Mouse (Mus musculus) megakaryocyte, embryonic 14.5 days (primary cell): ENCODE results near the gene Zfp692. TPM values are rescaled to one million over a fixed set of nuclear protein-coding genes. Genes with fewer than 3 reads are reported as not detected.

Source experiments
- H3K27me3 ChIP-seq: replicated peaks from 2 replicates; pipeline ENCODE3; 2012; ENCODE audit warnings: inconsistent platforms
- H3K36me3 ChIP-seq: replicated peaks from 2 replicates; pipeline ENCODE3; 2012; ENCODE audit warnings: low read length, inconsistent platforms, mixed read lengths
- H3K4me1 ChIP-seq: 2 replicates; pipeline ENCODE4 v1.6.1; 2012; ENCODE audit warnings: inconsistent platforms
- H3K4me3 ChIP-seq: replicated peaks from 2 replicates; pipeline ENCODE3; 2012; ENCODE audit warnings: moderate library complexity, mild to moderate bottlenecking, inconsistent platforms
- H3K9me3 ChIP-seq: 2 replicates; pipeline ENCODE4 v1.6.1; 2012; ENCODE audit warnings: inconsistent platforms
- FLI1 ChIP-seq: IDR thresholded peaks from 2 replicates; pipeline ENCODE4 v1.6.1; 2012; ENCODE audit warnings: low read length, inconsistent platforms, mixed read lengths
- GATA1 ChIP-seq: IDR thresholded peaks from 3 replicates; pipeline ENCODE4 v1.6.1; 2012; ENCODE audit warnings: mixed read lengths, low read length, inconsistent platforms, borderline replicate concordance
- polyA plus RNA-seq: library from polyadenylated mRNA; stranded (reverse); fragments of >175 nt; gene quantifications from 2 replicates; pipeline ENCODE4 v1.2.3, GENCODE M21; 2012; ENCODE audit warnings: low replicate concordance; ENCODE audit not compliant: insufficient read depth

Gene Zfp692
- polyA plus RNA-seq, 1 experiment, result 7.7 TPM

GRCm38 (mm10) chr11:58281970-58282496 is 24.8 kb upstream of the Zfp692 start:
- H3K9me3 ChIP-seq, result no peaks in the 10 kb centered on the region
- no peaks in the 10 kb centered on the region for H3K36me3 ChIP-seq
- TF ChIP-seq GATA1 (no peak), FLI1 (no peak)
- H3K4me1 ChIP-seq, result no peaks in the 10 kb centered on the region
- no peak overlapping the region for H3K4me3 ChIP-seq
- H3K27me3 ChIP-seq, result peaks cover 48% of the 10 kb centered on the region

DNA sequence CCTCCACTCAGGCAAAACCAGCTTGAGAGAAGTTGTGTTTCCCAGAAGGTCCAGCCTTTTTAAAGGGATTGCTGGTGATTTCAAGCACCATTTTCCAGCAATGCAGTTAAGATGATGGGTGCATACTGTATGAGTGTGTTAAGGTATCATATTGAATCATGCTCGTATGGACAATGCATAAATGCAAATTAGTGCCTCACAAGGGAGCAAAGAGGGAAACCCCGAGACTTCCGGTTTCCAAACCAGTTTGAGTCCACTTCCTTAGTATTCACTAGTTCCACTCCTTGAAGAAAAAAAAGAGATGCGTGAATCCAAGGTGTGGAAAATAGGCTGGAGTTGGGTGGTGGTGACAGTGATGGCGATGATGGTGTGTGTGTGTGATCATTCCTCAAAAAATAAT is 24.4 kb upstream of the Zfp692 start:
- Histone ChIP-seq H3K36me3 (no peaks in the 10 kb centered on the region), H3K4me3 (no peak overlapping the region), H3K4me1 (no peaks in the 10 kb centered on the region), H3K9me3 (no peaks in the 10 kb centered on the region), H3K27me3 (peaks cover 48% of the 10 kb centered on the region)
- no peak for TF ChIP-seq GATA1
- no peak for TF ChIP-seq FLI1

DNA sequence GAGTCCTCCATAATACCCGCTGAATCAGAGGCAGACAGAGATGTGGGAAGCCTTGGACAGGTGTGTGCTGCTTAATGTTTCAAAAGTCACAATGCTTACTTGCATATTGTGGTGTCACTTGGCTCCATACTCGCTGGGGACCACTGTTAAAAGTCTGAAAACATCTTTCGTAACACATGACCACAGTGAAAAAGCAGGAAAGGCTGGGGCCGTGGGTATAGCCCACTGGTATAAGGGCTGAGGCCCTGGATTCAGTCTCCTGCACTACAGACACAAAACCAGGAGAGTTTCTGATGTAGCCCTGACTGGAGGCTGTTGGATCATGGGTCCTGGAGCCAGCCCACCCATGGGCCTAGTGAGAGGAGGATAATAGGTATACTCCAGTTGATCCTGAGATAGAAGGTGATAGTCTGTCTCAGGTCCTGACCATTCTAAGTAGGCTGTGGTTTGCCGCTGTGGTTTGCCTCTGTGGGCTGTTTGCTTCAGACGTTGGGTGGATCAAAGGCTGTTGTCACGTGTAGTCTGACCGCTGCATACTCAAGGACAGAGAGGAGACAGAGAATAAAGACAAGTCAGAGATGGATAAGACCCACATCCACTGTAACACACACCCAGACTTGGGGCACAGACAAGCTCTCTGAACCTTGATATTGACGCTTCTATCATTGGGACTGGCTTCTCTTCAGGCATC is 16.7 kb upstream of the Zfp692 start:
- H3K36me3 ChIP-seq, result no peaks in the 10 kb centered on the region
- peaks cover 55% of the 10 kb centered on the region for H3K27me3 ChIP-seq
- no peaks in the 10 kb centered on the region for H3K9me3 ChIP-seq
- no peak overlapping the region for H3K4me3 ChIP-seq
- H3K4me1 ChIP-seq, result peaks cover 13% of the 10 kb centered on the region
- TF ChIP-seq GATA1 (no peak), FLI1 (no peak)

- Histone ChIP-seq H3K27me3 (peaks cover 54% of the 10 kb centered on the region), H3K4me3 (no peak overlapping the region), H3K4me1 (peaks cover 13% of the 10 kb centered on the region), H3K36me3 (no peaks in the 10 kb centered on the region), H3K9me3 (0 out of 2 replicates have a peak, but pooled peaks cover 4% of the 10 kb centered on the region)
- TF ChIP-seq GATA1 (no peak), FLI1 (no peak)
These were observed 16.1 kb upstream of the Zfp692 start for GRCm38 (mm10) chr11:58290812-58291211.

GRCm38 (mm10) chr11:58292791-58293190 is 14.1 kb upstream of the Zfp692 start:
- Histone ChIP-seq H3K4me3 (no peak overlapping the region), H3K36me3 (no peaks in the 10 kb centered on the region), H3K27me3 (peaks cover 41% of the 10 kb centered on the region), H3K9me3 (0 out of 2 replicates have a peak, but pooled peaks cover 4% of the 10 kb centered on the region), H3K4me1 (peaks cover 13% of the 10 kb centered on the region)
- no peak for TF ChIP-seq GATA1
- no peak for TF ChIP-seq FLI1

DNA sequence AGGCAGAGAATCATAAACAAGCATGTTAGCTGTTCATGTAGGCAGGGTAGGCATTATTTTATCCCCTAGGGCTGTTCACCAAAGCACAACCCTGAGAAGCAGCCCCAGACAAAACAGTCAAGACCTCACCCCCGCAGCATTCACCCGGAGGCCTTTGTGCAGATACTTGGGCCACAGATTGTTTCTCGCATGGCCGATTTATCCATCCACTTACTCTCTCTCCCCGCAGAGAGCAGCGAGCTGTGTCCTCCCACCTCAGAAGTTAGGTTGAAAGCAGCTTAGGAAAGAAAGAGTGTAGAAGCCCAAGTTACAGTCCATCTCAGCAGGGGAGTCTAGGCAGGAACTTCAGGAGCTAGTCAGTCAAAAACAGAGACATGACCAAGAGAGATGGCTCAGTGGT is 9.5 kb upstream of the Zfp692 start:
- Histone ChIP-seq H3K4me1 (peaks cover 6% of the 10 kb centered on the region), H3K27me3 (peaks cover 7% of the 10 kb centered on the region), H3K36me3 (no peaks in the 10 kb centered on the region), H3K9me3 (0 out of 2 replicates have a peak, but pooled peaks cover 4% of the 10 kb centered on the region), H3K4me3 (no peak overlapping the region)
- TF ChIP-seq FLI1, result no peak
- no peak for TF ChIP-seq GATA1

- no peaks in the 10 kb centered on the region for H3K9me3 ChIP-seq
- TF ChIP-seq FLI1, result no peak
- TF ChIP-seq GATA1, result no peak
- H3K4me1 ChIP-seq, result peaks cover 13% of the 10 kb centered on the region
- no peaks in the 10 kb centered on the region for H3K36me3 ChIP-seq
- peaks cover 4% of the 10 kb centered on the region for H3K27me3 ChIP-seq
- H3K4me3 ChIP-seq, result peak overlapping the region; percentile 91
These were observed 5.8 kb upstream of the Zfp692 start for GRCm38 (mm10) chr11:58301057-58301456.

DNA sequence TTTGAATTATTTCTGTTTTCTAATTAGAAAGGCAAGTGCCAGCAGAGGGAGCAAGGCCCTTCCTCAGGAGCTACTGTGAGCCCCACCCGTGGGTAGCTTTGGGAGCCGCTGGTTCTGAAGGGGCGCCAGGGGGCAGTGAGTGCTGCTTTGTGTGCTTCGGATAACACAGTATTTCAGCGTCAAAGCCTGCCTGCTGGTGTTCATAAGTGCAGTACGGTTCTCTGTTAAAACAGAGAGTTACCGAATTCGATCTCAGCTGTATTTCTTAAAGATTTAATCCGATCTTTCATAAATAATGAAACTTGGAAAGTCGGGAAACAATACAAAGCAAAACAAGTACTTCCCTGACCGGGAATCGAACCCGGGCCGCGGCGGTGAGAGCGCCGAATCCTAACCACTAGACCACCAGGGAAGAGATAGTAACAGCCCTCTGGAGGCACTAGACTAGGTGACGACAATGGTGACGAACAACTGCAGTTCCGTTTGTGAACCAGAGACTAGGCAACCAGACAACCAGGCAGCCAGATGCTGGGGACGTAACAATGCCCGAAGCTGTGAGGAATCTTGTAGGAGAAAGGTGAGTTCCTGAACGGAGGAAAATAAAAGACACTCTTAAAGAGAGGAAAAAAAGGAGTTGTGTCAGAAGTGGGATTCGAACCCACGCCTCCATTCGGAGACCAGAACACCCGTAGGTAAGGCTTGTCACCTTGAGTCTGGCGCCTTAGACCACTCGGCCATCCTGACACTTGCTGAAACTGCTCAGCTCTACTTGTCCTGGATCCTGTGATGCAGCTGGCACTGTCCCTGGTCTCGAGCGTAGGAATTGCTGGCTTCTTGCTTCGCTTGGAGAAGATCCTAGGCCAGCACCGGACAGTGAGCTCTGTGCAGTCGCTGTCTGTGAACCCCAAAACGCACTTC is 4.8 kb upstream of the Zfp692 start:
- Histone ChIP-seq H3K4me1 (peaks cover 24% of the 10 kb centered on the region), H3K4me3 (peak overlapping the region; percentile 91), H3K36me3 (no peaks in the 10 kb centered on the region), H3K9me3 (no peaks in the 10 kb centered on the region), H3K27me3 (peaks cover 2% of the 10 kb centered on the region)
- no peak for TF ChIP-seq FLI1
- TF ChIP-seq GATA1, result no peak

- Histone ChIP-seq H3K4me1 (peaks cover 32% of the 10 kb centered on the region), H3K36me3 (no peaks in the 10 kb centered on the region), H3K27me3 (no peaks in the 10 kb centered on the region), H3K4me3 (peak overlapping the region; percentile 91), H3K9me3 (no peaks in the 10 kb centered on the region)
- TF ChIP-seq GATA1 (no peak), FLI1 (no peak)
These were observed 4.0 kb upstream of the Zfp692 start for GRCm38 (mm10) chr11:58302774-58303445.
